Mouse (Mus musculus) kidney, adult 11 months (tissue): Measurements from ENCODE around the gene Rdh12.
A peak's percentile ranks its signal among the peaks of the same experiment; 100 is the strongest.
"Not testable (repeated sequence)": the region's sequence is repeated elsewhere in the genome, so short reads cannot be mapped to it uniquely, and the experiment has no call there.

ENCODE experiments used
- DNase-seq: peaks from one replicate; pipeline ENCODE4 v3.0.0; 2022

Gene Rdh12

GRCm38 (mm10) chr12:79208703-79209464 is at the start of gene Rdh12:
Gene Rdh12 (plus strand): TSS chr12:79208914.
- no peak for DNase-seq

GRCm38 (mm10) chr12:79162876-79163275 is 45.8 kb upstream of the Rdh12 start:
- DNase-seq = no peak

DNA sequence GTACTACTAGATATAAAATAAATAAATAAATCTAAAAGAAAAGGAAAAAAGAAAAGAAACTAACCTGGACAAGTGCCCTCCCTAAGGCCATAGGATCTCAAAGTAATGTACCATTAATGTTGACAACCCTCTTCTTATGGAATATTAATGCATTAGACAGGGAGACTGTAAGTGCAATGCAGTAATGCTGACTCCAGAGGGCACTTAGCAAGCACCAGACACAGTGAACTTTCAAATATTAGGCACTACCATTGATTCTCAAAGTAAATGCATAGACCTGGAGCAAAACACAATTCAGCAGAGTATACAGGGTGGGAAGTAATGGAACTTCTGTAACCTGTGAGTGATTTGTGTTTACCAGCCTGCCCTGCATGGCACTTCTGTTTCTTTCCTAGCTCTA is 39.5 kb upstream of the Rdh12 start:
- no peak for DNase-seq

- DNase-seq = no peak
Measured at GRCm38 (mm10) chr12:79170421-79170820, 38.3 kb upstream of the Rdh12 start.

DNA sequence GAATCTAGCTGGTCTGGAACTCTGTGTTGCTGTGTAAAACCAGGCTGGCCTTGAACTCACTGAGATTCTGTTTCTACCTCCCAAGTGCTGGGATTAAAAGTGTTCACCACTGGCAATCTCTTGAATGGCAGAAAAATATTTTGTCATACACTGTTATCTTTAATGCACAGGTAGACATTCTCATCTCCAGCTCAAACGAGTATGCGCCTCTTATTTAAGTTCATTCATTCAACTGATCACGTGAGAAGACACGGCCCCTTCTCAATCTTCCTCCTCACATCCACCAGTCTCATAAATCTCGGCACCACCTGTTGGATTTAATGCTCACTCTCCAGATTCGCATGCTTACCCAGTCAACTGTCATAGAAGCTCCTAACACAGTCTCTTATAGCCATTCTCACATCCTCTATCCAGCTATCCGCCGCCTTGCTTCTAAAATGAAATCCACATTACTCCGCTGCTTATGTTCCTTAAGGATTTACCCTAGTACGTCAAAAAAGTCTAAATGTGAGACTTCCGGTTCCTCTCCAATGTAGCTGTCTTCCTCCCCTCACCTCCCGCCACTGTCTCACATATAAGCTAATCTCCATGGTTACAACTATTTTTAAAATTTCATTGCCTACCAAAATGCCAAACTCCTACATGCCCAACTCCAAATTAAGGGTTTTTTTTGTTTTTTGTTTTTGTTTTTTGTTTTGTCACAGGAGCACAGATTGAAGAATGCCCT is 37.3 kb upstream of the Rdh12 start:
- no peak for DNase-seq

DNA sequence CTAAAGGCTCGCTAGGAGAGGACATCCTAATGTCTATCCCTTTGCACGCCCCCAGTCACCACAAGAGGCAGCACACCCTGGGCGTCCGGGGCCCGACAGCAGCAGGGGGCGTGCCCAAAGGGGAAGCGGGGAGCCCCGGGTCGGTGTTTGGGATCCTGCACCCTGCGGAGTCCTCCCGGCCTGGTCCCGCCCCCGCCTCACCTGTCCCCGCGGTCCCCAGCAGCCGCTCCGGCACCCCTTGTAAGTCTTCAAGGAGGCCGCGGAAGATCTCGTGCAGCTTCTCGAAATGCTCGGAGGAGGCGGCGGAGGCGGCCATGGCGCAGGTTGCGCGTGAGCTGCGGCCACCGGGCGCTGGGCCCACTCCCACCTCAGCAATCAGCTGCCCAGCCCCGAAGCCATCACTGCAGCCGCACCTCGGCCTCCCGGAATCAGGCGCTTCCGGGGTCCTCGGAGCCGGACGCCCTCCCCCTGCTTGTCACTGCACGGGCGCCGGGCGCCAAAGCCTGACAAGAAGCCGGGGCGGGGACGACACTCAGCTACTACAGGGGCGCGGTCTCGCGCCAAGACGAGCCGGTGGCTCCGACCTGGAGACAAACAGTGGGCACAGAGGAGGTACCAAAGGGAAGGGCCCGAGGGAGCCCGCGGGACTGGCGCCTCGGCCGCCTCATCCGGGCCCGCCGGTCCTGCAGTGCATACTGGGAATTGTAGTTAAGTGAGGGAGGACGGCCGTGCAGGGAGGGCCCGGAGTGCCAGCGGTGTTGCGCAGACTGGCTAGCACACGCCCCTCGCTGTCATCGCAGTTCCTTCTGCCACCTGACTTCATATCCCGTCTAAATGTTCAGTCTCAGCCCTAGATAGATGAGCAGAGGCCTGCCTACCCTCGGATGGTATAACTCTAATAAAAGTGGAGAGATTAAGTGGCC is 36.4 kb upstream of the Rdh12 start, which contains the start of gene Vti1b:
Gene Vti1b, minus strand, starts transcription at position 649 of the 923 bp plus-strand sequence.
- peak; percentile 94 for DNase-seq

DNA sequence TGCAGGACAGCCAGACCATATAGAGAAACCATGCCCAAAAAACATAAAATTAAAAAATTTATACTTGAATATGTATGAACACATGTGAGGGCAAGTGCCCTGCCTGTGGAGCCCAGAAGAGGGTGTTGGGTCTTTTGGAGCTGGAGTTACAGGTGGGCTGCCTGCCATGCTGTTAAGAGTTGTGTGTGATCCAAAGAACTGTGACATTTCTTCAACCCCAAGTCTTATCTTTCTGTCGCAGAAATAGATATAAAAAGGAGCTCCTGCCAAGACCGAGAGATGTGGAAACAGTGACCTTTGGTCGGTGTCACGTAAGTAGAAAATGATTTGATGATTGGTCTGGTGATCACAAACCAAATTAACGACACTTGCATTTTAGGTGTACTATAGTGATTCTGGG is 35.0 kb upstream of the Rdh12 start:
- DNase-seq = peak; percentile 14

- no peak for DNase-seq
Measured at GRCm38 (mm10) chr12:79175998-79176397, 32.7 kb upstream of the Rdh12 start.

DNA sequence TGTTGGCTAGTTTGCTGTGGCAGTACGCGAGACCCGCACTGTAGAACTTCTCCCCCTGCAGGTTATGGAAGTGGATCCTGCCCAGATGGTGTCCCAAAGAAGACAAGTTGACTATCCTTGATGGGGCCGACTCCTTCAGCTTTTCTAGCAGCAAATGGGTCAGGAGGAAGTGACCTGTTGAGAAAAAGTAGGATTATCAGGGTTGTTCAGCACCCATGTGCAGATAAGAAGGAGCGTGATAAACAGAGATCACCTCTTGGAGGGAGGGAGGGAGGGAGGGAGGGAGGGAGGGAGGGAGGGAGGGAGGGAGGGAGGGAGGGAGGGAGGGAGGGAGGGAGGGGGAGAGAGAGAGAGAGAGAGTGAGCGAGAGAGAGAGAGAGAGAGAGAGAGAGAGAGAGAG is 23.6 kb upstream of the Rdh12 start:
- DNase-seq = not testable (repeated sequence)

GRCm38 (mm10) chr12:79190931-79191673 is 17.6 kb upstream of the Rdh12 start:
- peak; percentile 65 for DNase-seq

DNA sequence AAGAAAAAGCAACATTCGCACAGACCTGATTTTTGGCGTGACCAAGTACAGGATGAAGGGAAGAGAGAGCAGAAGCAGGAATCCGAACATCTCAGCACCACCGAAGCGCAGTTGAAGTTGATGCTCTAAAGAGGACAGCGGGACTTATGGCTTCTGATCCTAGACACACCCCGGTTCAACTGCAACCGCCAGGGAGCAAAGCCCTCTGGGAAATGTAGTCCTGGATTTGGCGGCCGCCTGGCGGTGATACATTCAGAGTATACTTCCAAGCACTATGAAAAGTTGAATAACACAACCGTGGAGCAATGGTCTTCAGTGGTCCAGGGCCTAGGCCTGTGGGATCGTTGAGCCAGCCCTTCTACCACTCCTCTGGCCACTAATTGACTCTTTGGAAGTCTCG is 17.0 kb upstream of the Rdh12 start:
- DNase-seq = peak; percentile 66

GRCm38 (mm10) chr12:79192193-79192592 is 16.5 kb upstream of the Rdh12 start, which contains the start of gene Rdh11:
Gene Rdh11 (minus strand): TSS chr12:79192293.
- DNase-seq = no peak

GRCm38 (mm10) chr12:79193441-79193840 is 15.3 kb upstream of the Rdh12 start:
- DNase-seq = peak; percentile 53

DNA sequence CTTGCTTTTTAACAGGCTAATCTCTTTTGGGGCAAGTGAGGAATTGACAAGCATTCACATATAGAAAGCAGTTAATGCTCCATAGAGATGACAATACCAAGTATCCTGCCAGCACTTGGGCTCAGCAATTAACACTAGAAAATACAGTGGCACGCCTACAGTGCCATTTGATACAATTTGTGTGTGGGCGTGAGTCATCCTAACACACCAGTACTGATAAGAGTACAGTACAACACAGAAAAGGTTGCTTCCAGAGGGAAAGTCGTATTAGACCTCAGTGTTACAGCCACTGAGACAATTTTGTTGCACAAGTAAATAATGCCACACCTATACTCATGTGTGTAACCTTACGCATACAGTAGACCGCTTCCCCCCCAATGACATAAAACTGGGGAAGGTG is 11.6 kb upstream of the Rdh12 start:
- no peak for DNase-seq

DNA sequence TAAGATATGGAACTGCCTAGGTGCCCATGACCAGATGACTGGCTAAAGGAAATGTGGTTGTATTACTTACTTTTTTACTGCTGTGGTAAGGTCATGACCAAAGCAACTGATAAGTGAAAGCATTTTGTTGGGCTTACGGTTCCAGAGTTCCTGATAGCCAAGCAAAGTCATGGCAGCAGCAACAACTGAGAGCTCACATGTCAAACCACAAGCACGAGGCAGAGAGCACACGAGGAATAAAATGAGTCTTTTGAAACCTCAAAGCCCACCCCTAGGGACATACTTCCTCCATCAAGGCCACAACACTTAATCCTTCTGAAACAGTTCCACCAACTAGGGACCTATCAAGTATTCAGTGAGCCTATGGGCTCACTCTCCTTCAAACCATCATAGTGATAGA is 6.8 kb upstream of the Rdh12 start:
- no peak for DNase-seq

DNA sequence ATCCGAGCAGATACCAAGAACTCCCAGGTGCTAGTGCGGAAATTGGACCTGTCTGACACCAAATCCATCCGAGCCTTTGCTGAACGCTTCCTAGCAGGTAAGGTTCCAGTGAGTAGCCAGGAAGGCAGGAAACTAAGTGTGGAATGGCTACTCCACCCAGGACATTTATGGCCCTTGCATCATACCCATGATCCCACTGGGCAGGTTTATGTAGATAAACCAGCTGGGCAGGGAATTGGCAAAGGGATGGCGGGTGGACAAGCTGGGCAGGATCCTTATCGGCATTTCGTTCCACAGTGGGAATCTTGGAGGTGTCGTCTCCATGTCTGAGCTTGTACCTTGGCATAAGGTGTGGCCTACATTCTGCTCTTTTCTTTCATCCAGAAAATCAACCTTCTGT is 2.7 kb downstream of the Rdh12 start:
- no peak for DNase-seq

DNA sequence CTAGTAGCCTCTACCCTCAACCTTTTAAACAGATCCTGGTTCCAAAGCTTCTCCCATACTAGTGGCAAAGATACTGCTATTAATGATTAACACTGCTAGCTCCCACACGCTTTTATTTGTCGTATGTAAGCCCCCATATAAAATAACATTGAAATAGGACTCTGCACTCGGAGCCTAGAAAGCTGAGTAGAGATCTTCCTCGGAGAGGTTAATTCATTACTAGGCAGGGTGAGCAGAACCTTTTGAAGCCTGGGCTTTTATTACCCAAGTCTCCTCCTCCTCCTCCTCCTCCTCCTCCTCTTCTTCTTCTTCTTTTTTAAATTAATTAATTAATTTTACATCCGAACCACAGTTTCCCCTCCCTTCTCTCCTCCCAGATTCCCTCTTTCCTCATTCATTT is 8.8 kb downstream of the Rdh12 start:
- no peak for DNase-seq

DNA sequence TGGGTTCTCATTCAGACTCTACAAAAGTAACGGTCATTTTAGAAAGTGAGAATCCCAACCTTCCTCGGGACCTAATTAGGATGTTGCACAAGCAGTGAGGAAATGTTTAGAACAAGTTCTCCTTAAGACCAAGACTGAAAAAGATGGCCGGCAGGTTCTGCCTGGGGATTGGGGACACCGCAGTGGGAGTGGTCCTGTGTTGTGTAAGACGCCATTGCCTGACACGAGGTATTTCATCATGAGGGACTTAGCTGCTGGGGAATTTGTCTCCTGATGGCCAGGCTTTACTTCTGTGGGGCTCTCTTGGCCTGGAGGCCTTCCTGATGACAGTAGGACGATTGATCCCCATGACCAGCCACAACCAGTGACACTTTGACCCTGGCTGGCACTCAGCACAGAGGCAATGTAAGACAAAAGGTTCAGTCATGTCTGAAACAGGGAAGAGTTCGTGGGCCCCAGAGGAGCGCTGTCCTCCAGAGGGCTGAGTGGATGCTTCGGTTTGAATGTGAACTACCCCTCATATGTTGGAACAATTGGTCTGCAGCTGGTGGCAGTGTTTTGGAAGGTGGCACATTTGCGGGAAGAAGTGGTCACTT is 26.9 kb downstream of the Rdh12 start:
- DNase-seq = no peak

GRCm38 (mm10) chr12:79241985-79242384 is 33.3 kb downstream of the Rdh12 start:
- DNase-seq = no peak

DNA sequence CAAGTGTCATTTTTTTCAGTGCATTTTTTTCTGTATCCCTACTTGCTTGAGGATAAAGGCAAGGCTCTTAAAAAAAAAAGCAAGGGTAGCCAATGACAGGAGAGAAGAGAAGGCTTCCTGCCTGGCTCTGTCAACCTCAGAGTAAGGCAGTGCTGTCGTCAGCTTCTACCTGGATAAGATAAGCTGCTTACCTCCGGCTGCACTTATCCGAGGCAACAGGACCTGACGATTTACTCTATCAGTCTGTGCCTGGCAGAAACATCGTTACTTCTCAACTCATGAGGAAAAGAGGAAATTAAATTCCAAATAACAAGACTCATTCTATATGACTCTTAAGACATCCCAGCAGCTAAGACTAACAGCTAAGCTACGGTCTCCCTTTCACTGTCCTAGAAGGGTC is 34.2 kb downstream of the Rdh12 start:
- no peak for DNase-seq

DNA sequence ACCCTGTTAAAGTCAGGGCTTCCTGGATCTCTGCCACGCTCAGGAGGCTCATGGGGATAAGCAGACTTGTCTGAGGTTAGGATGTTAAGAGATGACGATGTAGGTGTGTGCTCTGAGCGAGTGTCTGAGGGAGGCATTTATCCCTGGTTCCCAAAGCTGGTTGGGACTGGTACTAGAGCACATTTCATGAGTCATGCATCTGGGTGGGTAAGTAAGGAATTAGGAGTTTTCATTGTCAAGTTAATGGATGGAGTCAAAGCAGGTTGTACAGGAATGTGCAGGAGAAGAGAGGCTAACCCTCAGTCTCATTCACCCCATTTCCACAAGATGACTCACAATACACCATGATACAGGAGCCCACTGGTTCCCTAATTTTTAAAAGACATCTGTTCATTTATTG is 39.4 kb downstream of the Rdh12 start:
- no peak for DNase-seq
